Mouse (Mus musculus) limb, embryonic 14.5 days (tissue): ENCODE results near the gene Lax1. TPM values are rescaled to one million over a fixed set of nuclear protein-coding genes. Genes with fewer than 3 reads are reported as not detected.

Source experiments
- ATAC-seq: fragments of 200-750 bp; cut with Nextera tagmentation; 2 replicates; pipeline ENCODE4 v1.8.0; 2017; ENCODE audit warnings: low read depth, moderate number of reproducible peaks, moderate TSS enrichment; ENCODE audit not compliant: low FRiP score
- DNase-seq: peaks from one replicate; pipeline ENCODE4 v3.0.0-alpha.2; 2015; ENCODE audit warnings: low spot score
- H3K27ac ChIP-seq: fragments of 300-500 bp; sonication (generic); replicated peaks from 2 replicates; pipeline ENCODE4 v1.5.1; 2014; ENCODE audit warnings: low read depth, mild to moderate bottlenecking, low read length, moderate library complexity, mixed read lengths
- H3K27me3 ChIP-seq: fragments of 300-500 bp; sonication (generic); 2 replicates; pipeline ENCODE4 v1.6.1; 2014; ENCODE audit warnings: low read length, mixed read lengths; ENCODE audit not compliant: control insufficient read depth, insufficient read depth
- H3K36me3 ChIP-seq: fragments of 300-500 bp; sonication (generic); 2 replicates; pipeline ENCODE4 v1.6.1; 2014; ENCODE audit warnings: mild to moderate bottlenecking, low read length, moderate library complexity, mixed read lengths; ENCODE audit not compliant: control insufficient read depth, insufficient read depth
- H3K4me1 ChIP-seq: fragments of 300-500 bp; sonication (generic); 2 replicates; pipeline ENCODE4 v1.6.1; 2014; ENCODE audit warnings: antibody characterized with exemption, low read length, mixed read lengths; ENCODE audit not compliant: control insufficient read depth, insufficient read depth
- H3K4me2 ChIP-seq: fragments of 300-500 bp; sonication (generic); replicated peaks from 2 replicates; pipeline ENCODE4 v1.6.1; 2014; ENCODE audit warnings: low read depth, mild to moderate bottlenecking, low read length, moderate library complexity; ENCODE audit not compliant: severe bottlenecking
- H3K4me3 ChIP-seq: fragments of 300-500 bp; sonication (generic); replicated peaks from 2 replicates; pipeline ENCODE4 v1.5.1; 2014; ENCODE audit warnings: low read length
- H3K9ac ChIP-seq: fragments of 300-500 bp; sonication (generic); 2 replicates; pipeline ENCODE4 v1.6.1; 2014; ENCODE audit warnings: mild to moderate bottlenecking, low read depth, low read length, moderate library complexity; ENCODE audit not compliant: severe bottlenecking
- H3K9me3 ChIP-seq: fragments of 300-500 bp; sonication (generic); 2 replicates; pipeline ENCODE4 v1.6.1; 2016; ENCODE audit warnings: low read length; ENCODE audit not compliant: control insufficient read depth
- POLR2A ChIP-seq: fragments of 200-500 bp; IDR thresholded peaks from 2 replicates; pipeline ENCODE4 v1.8.0; 2012; ENCODE audit warnings: inconsistent platforms, mild to moderate bottlenecking, moderate library complexity, borderline replicate concordance; ENCODE audit not compliant: insufficient read depth, insufficient read length; ENCODE audit errors: extremely low read depth
- WGBS: fragments of 180-500 bp; shearing (Covaris S2); extraction: QIAGEN DNeasy Blood & Tissue Kit; methylation state at CpG from one replicate; pipeline ENCODE4 v1.1.7; 2014; 5-methylcytosine and 5-hydroxymethylcytosine counted together
- microRNA-seq: library from miRNA; unstranded; fragments of <30 nt; microRNA quantifications from one replicate; pipeline ENCODE4, GENCODE M21; 2016
- polyA plus RNA-seq, 2 experiments: library from polyadenylated mRNA; depleted of rRNA in 1 of 2; stranded (reverse) in 1 of 2; unstranded in 1 of 2; fragments of >200 nt; fragmentation: Nextera tagmentation in 1 of 2; extraction: Ambion mirVana in 1 of 2; gene quantifications; 2 replicates each; pipeline versions ENCODE4 v1.2.1 to v1.2.3; 2012 to 2014

Lax1 gene
- polyA plus RNA-seq, 2 experiments = 0.18 to 1.7 TPM

GRCm38 (mm10) chr1:133641163-133641562, 48.7 kb downstream of the Lax1 start:
- H3K27me3 ChIP-seq = no peaks in the 10 kb centered on the region
- H3K4me1 ChIP-seq = no peaks in the 10 kb centered on the region
- no peak overlapping the region for H3K27ac ChIP-seq
- H3K9me3 ChIP-seq = no peaks in the 10 kb centered on the region
- no peak for DNase-seq
- whole genome bisulfite sequencing = 85% methylated on average over 2 of the region's 2 CpGs
- peaks cover 98% of the 10 kb centered on the region for H3K36me3 ChIP-seq
- no peak overlapping the region for H3K9ac ChIP-seq
- no peak for ATAC-seq
- no peak overlapping the region for H3K4me2 ChIP-seq
- no peak for TF ChIP-seq POLR2A
- H3K4me3 ChIP-seq = no peak overlapping the region

- peaks cover 99% of the 10 kb centered on the region for H3K36me3 ChIP-seq
- TF ChIP-seq POLR2A = no peak
- no peaks in the 10 kb centered on the region for H3K27me3 ChIP-seq
- H3K4me3 ChIP-seq = no peak overlapping the region
- no peak overlapping the region for H3K27ac ChIP-seq
- no peaks in the 10 kb centered on the region for H3K9me3 ChIP-seq
- ATAC-seq (no peak), DNase-seq (no peak)
- H3K4me1 ChIP-seq = no peaks in the 10 kb centered on the region
- 85% methylated on average over 6 of the region's 6 CpGs for WGBS
- no peak overlapping the region for H3K9ac ChIP-seq
- H3K4me2 ChIP-seq = no peak overlapping the region
Measured at GRCm38 (mm10) chr1:133638517-133638916, 51.4 kb downstream of the Lax1 start.

DNA sequence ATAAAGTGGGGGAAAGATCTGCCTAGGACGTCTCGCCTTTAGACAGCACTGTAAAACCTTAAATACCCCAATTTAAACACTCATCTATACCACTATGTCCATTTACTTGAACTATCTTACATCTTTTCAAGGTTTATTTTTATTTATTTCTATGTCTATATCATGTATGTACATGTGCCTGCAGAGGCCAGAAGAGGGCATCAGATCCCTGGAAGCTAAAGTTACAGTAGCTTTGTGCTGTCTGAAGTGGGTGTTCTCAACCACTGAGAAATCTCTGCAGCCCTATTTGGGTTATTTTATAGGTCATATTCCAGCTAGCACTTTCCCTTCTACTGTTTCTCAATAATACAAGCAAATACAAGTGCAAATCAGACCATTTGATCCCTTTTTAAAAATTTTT, 57.7 kb downstream of the Lax1 start:
- ATAC-seq (no peak), DNase-seq (no peak)
- no peaks in the 10 kb centered on the region for H3K9me3 ChIP-seq
- H3K4me1 ChIP-seq = no peaks in the 10 kb centered on the region
- H3K36me3 ChIP-seq = peaks cover 97% of the 10 kb centered on the region
- 80% methylated on average over 2 of the region's 2 CpGs for WGBS
- H3K4me3 ChIP-seq = no peak overlapping the region
- TF ChIP-seq POLR2A = no peak
- H3K4me2 ChIP-seq = no peak overlapping the region
- H3K9ac ChIP-seq = no peak overlapping the region
- no peak overlapping the region for H3K27ac ChIP-seq
- H3K27me3 ChIP-seq = no peaks in the 10 kb centered on the region

Small RNAs within 50 kb of the gene (microRNA-seq; reads per million reads assigned to microRNA genes)
- gene Mir6903 = not detected

Other genes starting within 250 kb of the Lax1 start
- 316 and 387 TPM in 2 replicates for gene Snrpe, start 79.8 kb downstream of the Lax1 start, polyA plus RNA-seq (2012; rRNA removed)
- 634 and 677 TPM in 2 replicates for gene Snrpe, start 79.8 kb downstream of the Lax1 start, polyA plus RNA-seq (2014; fragmentation: Nextera tagmentation; extraction: Ambion mirVana)
- 8.4 and 11.4 TPM in 2 replicates for gene Zbed6, start 29.2 kb downstream of the Lax1 start, polyA plus RNA-seq (2012; rRNA removed)
- not detected in 2 replicates for gene Zbed6, start 29.2 kb downstream of the Lax1 start, polyA plus RNA-seq (2014; fragmentation: Nextera tagmentation; extraction: Ambion mirVana)
- gene Gm38394, start 28.8 kb downstream of the Lax1 start, polyA plus RNA-seq (2012; rRNA removed) = 10.0 and 12.2 TPM in 2 replicates
- gene Gm38394, start 28.8 kb downstream of the Lax1 start, polyA plus RNA-seq (2014; fragmentation: Nextera tagmentation; extraction: Ambion mirVana) = 11.4 and 14.1 TPM in 2 replicates
- gene Atp2b4, start 110.9 kb upstream of the Lax1 start, polyA plus RNA-seq (2012; rRNA removed) = 22.9 and 24.8 TPM in 2 replicates
- gene Atp2b4, start 110.9 kb upstream of the Lax1 start, polyA plus RNA-seq (2014; fragmentation: Nextera tagmentation; extraction: Ambion mirVana) = 23.7 and 24.2 TPM in 2 replicates
- gene Optc, start 217.9 kb upstream of the Lax1 start, polyA plus RNA-seq (2012; rRNA removed) = 2.4 and 3.7 TPM in 2 replicates
- 1.0 and 1.1 TPM in 2 replicates for gene Optc, start 217.9 kb upstream of the Lax1 start, polyA plus RNA-seq (2014; fragmentation: Nextera tagmentation; extraction: Ambion mirVana)
- gene Prelp, start 231.3 kb upstream of the Lax1 start, polyA plus RNA-seq (2012; rRNA removed) = 24.5 and 30.3 TPM in 2 replicates
- 13.9 TPM in 2 replicates for gene Prelp, start 231.3 kb upstream of the Lax1 start, polyA plus RNA-seq (2014; fragmentation: Nextera tagmentation; extraction: Ambion mirVana)